Mouse (Mus musculus) forebrain, postnatal 0 days (tissue): ENCODE data around the gene Kctd5. TPM values are rescaled to one million over a fixed set of nuclear protein-coding genes. Genes with fewer than 3 reads are reported as not detected.

ENCODE experiments used
- ATAC-seq: fragments of 200-750 bp; cut with Nextera tagmentation; 2 replicates; pipeline ENCODE4 v1.8.0; 2017; ENCODE audit warnings: mild to moderate bottlenecking, moderate library complexity
- DNase-seq: peaks from one replicate; pipeline ENCODE4 v3.0.0-alpha.2; 2015
- H3K27ac ChIP-seq: fragments of 300-500 bp; sonication (generic); 2 replicates; pipeline ENCODE4 v1.5.1; 2014; ENCODE audit warnings: low read depth, mild to moderate bottlenecking, antibody characterized with exemption, low read length, moderate library complexity, mixed read lengths
- H3K27me3 ChIP-seq: fragments of 300-500 bp; sonication (generic); 2 replicates; pipeline ENCODE4 v1.6.1; 2014; ENCODE audit warnings: mild to moderate bottlenecking, low read length, mixed read lengths; ENCODE audit not compliant: insufficient read depth
- H3K36me3 ChIP-seq: fragments of 300-500 bp; sonication (generic); 2 replicates; pipeline ENCODE4 v1.6.1; 2014; ENCODE audit warnings: mild to moderate bottlenecking, moderate library complexity; ENCODE audit not compliant: insufficient read depth
- H3K4me1 ChIP-seq: fragments of 300-500 bp; sonication (generic); 2 replicates; pipeline ENCODE4 v1.6.1; 2014; ENCODE audit warnings: antibody characterized with exemption; ENCODE audit not compliant: insufficient read depth
- H3K4me2 ChIP-seq: fragments of 300-500 bp; sonication (generic); 2 replicates; pipeline ENCODE4 v1.6.1; 2014; ENCODE audit warnings: low read depth, mild to moderate bottlenecking, moderate library complexity
- H3K4me3 ChIP-seq: fragments of 300-500 bp; sonication (generic); 2 replicates; pipeline ENCODE4 v1.5.1; 2014; ENCODE audit warnings: low read depth, low read length, mixed read lengths
- H3K9ac ChIP-seq: fragments of 300-500 bp; sonication (generic); 2 replicates; pipeline ENCODE4 v1.6.1; 2014; ENCODE audit warnings: mild to moderate bottlenecking
- H3K9me3 ChIP-seq: fragments of 300-500 bp; sonication (generic); 2 replicates; pipeline ENCODE4 v1.6.1; 2016; ENCODE audit warnings: low read length
- CTCF ChIP-seq: sonication (generic); IDR thresholded peaks from 2 replicates; pipeline ENCODE4 v1.5.1; 2016; ENCODE audit warnings: antibody characterized with exemption, control low read depth, low read depth
- WGBS: fragments of 180-500 bp; shearing (Covaris S2); extraction: QIAGEN DNeasy Blood & Tissue Kit; methylation state at CpG from one replicate; pipeline ENCODE4 v1.1.7; 2014; 5-methylcytosine and 5-hydroxymethylcytosine counted together
- microRNA-seq, 2 experiments: library from miRNA; unstranded; fragments of <30 nt; microRNA quantifications; one replicate each; pipeline ENCODE4; 2016
- polyA plus RNA-seq: library from polyadenylated mRNA; unstranded; fragments of >200 nt; fragmentation: Nextera tagmentation; extraction: Ambion mirVana; gene quantifications from 2 replicates; pipeline ENCODE4 v1.2.1, GENCODE M21; 2015
- total RNA-seq: library from RNA; depleted of rRNA; stranded (reverse); fragments of >200 nt; gene quantifications from 2 replicates; pipeline ENCODE4 v1.2.3, GENCODE M21; 2014; rRNA removed

Gene Kctd5
- total and polyA plus RNA-seq, 2 experiments from 2014 or later: 87.2 to 97.6 TPM

DNA sequence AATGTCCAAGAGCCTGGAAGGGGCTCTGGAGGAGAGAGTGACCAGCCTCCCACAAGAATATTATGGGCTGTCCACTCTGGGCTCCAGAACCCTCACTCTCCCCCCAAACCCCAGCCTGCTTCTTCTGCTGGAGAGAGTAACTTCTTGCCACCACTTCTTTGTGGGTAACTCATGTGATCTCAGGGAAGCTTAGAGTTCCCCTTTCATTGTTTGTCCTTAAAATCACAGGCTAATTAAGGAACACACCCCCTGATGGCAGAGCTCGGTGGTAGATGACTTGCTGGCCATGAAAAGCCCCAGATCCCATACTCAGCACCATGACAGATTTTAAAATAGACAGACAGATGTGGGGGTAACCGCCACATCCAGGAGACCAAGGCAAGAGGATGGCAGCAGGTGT lies 66.4 kb downstream of the Kctd5 start:
- Histone ChIP-seq H3K36me3 (no peaks in the 10 kb centered on the region), H3K4me2 (no peak overlapping the region), H3K27ac (no peak overlapping the region), H3K9ac (no peak overlapping the region), H3K4me3 (no peak overlapping the region), H3K4me1 (no peaks in the 10 kb centered on the region), H3K27me3 (no peaks in the 10 kb centered on the region), H3K9me3 (no peaks in the 10 kb centered on the region)
- ATAC-seq (no peak), DNase-seq (no peak)
- no peak for TF ChIP-seq CTCF
- WGBS: 41% methylated on average over 2 of the region's 2 CpGs

- H3K9me3 ChIP-seq: no peaks in the 10 kb centered on the region
- H3K27me3 ChIP-seq: no peaks in the 10 kb centered on the region
- DNase-seq: no peak
- H3K36me3 ChIP-seq: no peaks in the 10 kb centered on the region
- H3K4me1 ChIP-seq: no peaks in the 10 kb centered on the region
- ATAC-seq: no peak
- no peak overlapping the region for H3K4me3 ChIP-seq
- no peak overlapping the region for H3K4me2 ChIP-seq
- no peak overlapping the region for H3K27ac ChIP-seq
- WGBS: 93% methylated on average over 3 of the region's 3 CpGs
- H3K9ac ChIP-seq: no peak overlapping the region
- no peak for TF ChIP-seq CTCF
Observed at GRCm38 (mm10) chr17:24005049-24005448, 68.2 kb downstream of the Kctd5 start.

- no peak for DNase-seq
- Histone ChIP-seq H3K4me3 (no peak overlapping the region), H3K4me1 (no peaks in the 10 kb centered on the region), H3K9me3 (no peaks in the 10 kb centered on the region), H3K36me3 (no peaks in the 10 kb centered on the region), H3K9ac (no peak overlapping the region), H3K27me3 (no peaks in the 10 kb centered on the region), H3K4me2 (no peak overlapping the region), H3K27ac (no peak overlapping the region)
- no peak for TF ChIP-seq CTCF
- 91% methylated on average over 14 of the region's 14 CpGs for WGBS
- no peak for ATAC-seq
Observed at GRCm38 (mm10) chr17:24004071-24004665, 69.1 kb downstream of the Kctd5 start.

DNA sequence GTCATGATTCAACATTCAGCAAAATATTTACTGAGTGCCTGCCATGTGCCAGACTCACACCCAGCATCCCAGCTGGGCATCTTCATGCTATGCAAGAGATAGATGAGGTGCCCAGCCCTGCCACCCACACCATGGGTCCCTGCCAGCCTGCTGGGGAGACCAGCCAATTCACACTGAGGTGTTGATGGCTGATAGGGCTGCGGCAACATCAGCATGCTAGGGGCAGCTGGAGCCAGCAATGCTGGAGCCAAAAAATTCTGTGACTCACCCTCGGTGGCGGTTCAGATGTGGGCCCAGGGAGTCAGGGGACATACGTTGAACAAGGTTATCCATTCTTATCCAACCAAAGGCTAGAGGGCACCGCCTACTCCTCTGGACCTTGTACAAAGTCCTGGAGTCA lies 72.9 kb downstream of the Kctd5 start:
- no peaks in the 10 kb centered on the region for H3K9me3 ChIP-seq
- no peak overlapping the region for H3K27ac ChIP-seq
- H3K36me3 ChIP-seq: no peaks in the 10 kb centered on the region
- no peaks in the 10 kb centered on the region for H3K27me3 ChIP-seq
- no peaks in the 10 kb centered on the region for H3K4me1 ChIP-seq
- WGBS: 79% methylated on average over 5 of the region's 5 CpGs
- no peak for DNase-seq
- H3K4me3 ChIP-seq: no peak overlapping the region
- no peak overlapping the region for H3K9ac ChIP-seq
- no peak overlapping the region for H3K4me2 ChIP-seq
- ATAC-seq: no peak
- TF ChIP-seq CTCF: no peak

DNA sequence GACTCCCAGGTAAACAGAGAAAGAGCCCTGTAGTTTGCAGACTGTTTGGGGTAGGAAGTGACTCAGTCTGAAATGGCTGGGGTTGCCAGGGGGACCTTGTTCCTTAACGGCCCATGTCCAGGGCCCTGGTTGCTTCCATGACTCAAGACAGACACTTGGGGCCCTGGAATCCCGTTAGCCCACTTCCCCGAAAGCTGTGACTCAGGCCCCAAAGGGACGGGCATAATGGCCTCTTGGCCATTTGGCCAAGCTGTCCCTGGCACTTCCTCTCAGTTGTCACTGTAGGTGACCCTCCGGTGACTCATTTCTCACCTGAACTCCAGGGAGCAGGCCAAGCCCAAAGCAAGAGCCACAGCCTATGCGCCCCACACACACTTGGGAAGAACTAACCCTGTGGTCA lies 74.9 kb downstream of the Kctd5 start:
- no peak for TF ChIP-seq CTCF
- WGBS: 80% methylated on average over 6 of the region's 6 CpGs

GRCm38 (mm10) chr17:23997901-23998300 lies 75.4 kb downstream of the Kctd5 start, which contains the start of gene Prss22:
Gene Prss22, minus strand, starts transcription at chr17:23998100.
- H3K4me2 ChIP-seq: no peak within 1 kb of the TSS
- no peak for TF ChIP-seq CTCF
- DNase-seq: no peak

More for the DNA sequence above, 74.9 kb downstream of the Kctd5 start:
- ATAC-seq (no peak), DNase-seq (no peak)
- H3K9ac ChIP-seq: no peak overlapping the region
- no peak overlapping the region for H3K4me2 ChIP-seq
- no peaks in the 10 kb centered on the region for H3K9me3 ChIP-seq
- H3K36me3 ChIP-seq: no peaks in the 10 kb centered on the region
- H3K4me3 ChIP-seq: no peak overlapping the region
- no peaks in the 10 kb centered on the region for H3K4me1 ChIP-seq
- no peak overlapping the region for H3K27ac ChIP-seq
- no peaks in the 10 kb centered on the region for H3K27me3 ChIP-seq

More at GRCm38 (mm10) chr17:23997901-23998300, 75.4 kb downstream of the Kctd5 start, which contains the start of gene Prss22:
- Histone ChIP-seq H3K9ac (no peak within 1 kb of the TSS), H3K4me1 (no peaks in the 10 kb centered on the region), H3K27ac (no peak within 1 kb of the TSS), H3K9me3 (no peaks in the 10 kb centered on the region), H3K4me3 (no peak within 1 kb of the TSS), H3K27me3 (no peaks in the 10 kb centered on the region), H3K36me3 (no peaks in the 10 kb centered on the region)
- no peak for ATAC-seq
- 80% methylated on average over 2 of the region's 2 CpGs for WGBS

Small RNA genes lying within 50 kb of the gene (microRNA-seq; reads per million reads assigned to microRNA genes)
- gene Gm27700: 0 reads per million in 2 experiments

Other genes with a start within 250 kb of the Kctd5 start
- gene Elob, start 244.3 kb downstream of the Kctd5 start, total RNA-seq: 1,186 and 1,488 TPM in 2 replicates
- gene Elob, start 244.3 kb downstream of the Kctd5 start, polyA plus RNA-seq: 1,394 and 1,814 TPM in 2 replicates
- not detected in 2 replicates for gene Prss33, start 237.4 kb downstream of the Kctd5 start, total RNA-seq
- not detected in 2 replicates for gene Prss33, start 237.4 kb downstream of the Kctd5 start, polyA plus RNA-seq
- gene Prss32, start 229.6 kb downstream of the Kctd5 start, total RNA-seq: 0.57 TPM in 1 of 2 replicates, not detected in the other
- 0.20 and 0.30 TPM in 2 replicates for gene Prss32, start 229.6 kb downstream of the Kctd5 start, polyA plus RNA-seq
- 0.31 and 1.0 TPM in 2 replicates for gene Prss41, start 229.3 kb downstream of the Kctd5 start, total RNA-seq
- 1.0 and 1.3 TPM in 2 replicates for gene Prss41, start 229.3 kb downstream of the Kctd5 start, polyA plus RNA-seq
- gene Prss21, start 205.4 kb downstream of the Kctd5 start, total RNA-seq: not detected in 2 replicates
- not detected in 2 replicates for gene Prss21, start 205.4 kb downstream of the Kctd5 start, polyA plus RNA-seq
- not detected in 2 replicates for gene Dcpp1, start 192.6 kb downstream of the Kctd5 start, total RNA-seq
- not detected in 2 replicates for gene Dcpp1, start 192.6 kb downstream of the Kctd5 start, polyA plus RNA-seq
- not detected in 2 replicates for gene Dcpp2, start 192.6 kb downstream of the Kctd5 start, total RNA-seq
- gene Dcpp2, start 192.6 kb downstream of the Kctd5 start, polyA plus RNA-seq: not detected in 2 replicates
- not detected in 2 replicates for gene Dcpp3, start 156.0 kb downstream of the Kctd5 start, total RNA-seq
- not detected in 2 replicates for gene Dcpp3, start 156.0 kb downstream of the Kctd5 start, polyA plus RNA-seq
- gene Sbp, start 131.8 kb downstream of the Kctd5 start, total RNA-seq: not detected in 2 replicates
- not detected in 2 replicates for gene Sbp, start 131.8 kb downstream of the Kctd5 start, polyA plus RNA-seq
- not detected in 2 replicates for gene Sbpl, start 118.2 kb downstream of the Kctd5 start, total RNA-seq
- gene Sbpl, start 118.2 kb downstream of the Kctd5 start, polyA plus RNA-seq: not detected in 2 replicates
- gene Prss30, start 92.9 kb downstream of the Kctd5 start, total RNA-seq: 0.19 TPM in 1 of 2 replicates, not detected in the other
- gene Prss30, start 92.9 kb downstream of the Kctd5 start, polyA plus RNA-seq: 0.13 and 0.53 TPM in 2 replicates
- not detected in 2 replicates for gene Prss22, start 75.4 kb downstream of the Kctd5 start, total RNA-seq
- gene Prss22, start 75.4 kb downstream of the Kctd5 start, polyA plus RNA-seq: 0.10 TPM in 1 of 2 replicates, not detected in the other
- gene Prss27, start 35.3 kb downstream of the Kctd5 start, total RNA-seq: not detected in 2 replicates
- gene Prss27, start 35.3 kb downstream of the Kctd5 start, polyA plus RNA-seq: not detected in 2 replicates
- 50.9 and 55.8 TPM in 2 replicates for gene Pdpk1, start 77.4 kb upstream of the Kctd5 start, total RNA-seq
- gene Pdpk1, start 77.4 kb upstream of the Kctd5 start, polyA plus RNA-seq: 33.8 and 59.0 TPM in 2 replicates
- gene Amdhd2, start 90.3 kb upstream of the Kctd5 start, total RNA-seq: 37.9 and 47.6 TPM in 2 replicates
- 34.5 and 35.4 TPM in 2 replicates for gene Amdhd2, start 90.3 kb upstream of the Kctd5 start, polyA plus RNA-seq
- 386 and 489 TPM in 2 replicates for gene Atp6v0c, start 96.2 kb upstream of the Kctd5 start, total RNA-seq
- gene Atp6v0c, start 96.2 kb upstream of the Kctd5 start, polyA plus RNA-seq: 1,891 and 2,006 TPM in 2 replicates
- 94.5 and 113 TPM in 2 replicates for gene Tbc1d24, start 132.1 kb upstream of the Kctd5 start, total RNA-seq
- gene Tbc1d24, start 132.1 kb upstream of the Kctd5 start, polyA plus RNA-seq: 15.7 and 23.5 TPM in 2 replicates
- gene Ntn3, start 136.0 kb upstream of the Kctd5 start, total RNA-seq: 18.3 and 19.6 TPM in 2 replicates
- 2.9 and 4.0 TPM in 2 replicates for gene Ntn3, start 136.0 kb upstream of the Kctd5 start, polyA plus RNA-seq
- 19.7 and 20.1 TPM in 2 replicates for gene Tedc2, start 147.4 kb upstream of the Kctd5 start, total RNA-seq
- gene Tedc2, start 147.4 kb upstream of the Kctd5 start, polyA plus RNA-seq: 9.6 and 10.0 TPM in 2 replicates
- gene Ccnf, start 178.0 kb upstream of the Kctd5 start, total RNA-seq: 6.2 and 7.4 TPM in 2 replicates
- gene Ccnf, start 178.0 kb upstream of the Kctd5 start, polyA plus RNA-seq: 4.1 and 6.9 TPM in 2 replicates